Mouse (Mus musculus): ENCODE results near the gene Cdip1. TPM values are rescaled to one million over a fixed set of nuclear protein-coding genes. Genes with fewer than 3 reads are reported as not detected.

Gene Cdip1
- polyA plus RNA-seq, 1 experiment from 2014 or later = 113 TPM

DNA sequence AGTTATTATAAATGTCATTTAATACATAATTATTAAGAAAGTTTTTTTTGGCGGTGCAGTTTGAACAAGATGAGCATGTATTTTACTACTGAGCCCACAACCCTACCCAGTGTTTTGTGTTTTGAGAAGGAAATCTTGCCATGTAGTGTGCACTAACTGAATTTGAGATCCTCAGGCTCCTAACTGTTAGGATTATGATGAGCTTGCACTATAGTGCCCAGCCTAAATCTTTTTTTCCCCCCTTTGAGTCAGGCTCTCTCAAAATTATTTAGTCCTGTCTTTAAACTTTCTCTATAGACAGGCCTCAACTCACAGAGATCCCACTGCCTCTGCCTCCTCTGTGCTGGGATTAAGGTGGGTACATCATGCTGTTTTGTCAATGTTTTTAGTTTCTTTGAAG lies 62.6 kb downstream of the Cdip1 start:
- Histone ChIP-seq H3K27me3 (ENCODE audit: control insufficient read depth, insufficient read depth, low read length) (no peaks in the 10 kb centered on the region; the same call in 1 of the 2 replicates), H3K4me2 (peak overlapping the region; percentile 95), H3K27ac (ENCODE audit: low read depth, low read length) (no peak overlapping the region), H3K4me3 (ENCODE audit: low read depth, low read length) (peak overlapping the region; percentile 12; the same call in 1 of the 2 replicates), H3K9me3 (replicated peaks; ENCODE audit: control insufficient read depth, low read length) (no peaks in the 10 kb centered on the region), H3K36me3 (ENCODE audit: control insufficient read depth, insufficient read depth, low read length) (no peaks in the 10 kb centered on the region), H3K4me1 (ENCODE audit: control insufficient read depth, insufficient read depth, low read length) (peaks cover 7% of the 10 kb centered on the region; the same call in 1 of the 2 replicates), H3K9ac (ENCODE audit: low read depth, low read length) (no peak overlapping the region)
- no peak for ATAC-seq (replicated peaks; ENCODE audit: insufficient number of reproducible peaks, low FRiP score, low TSS enrichment)
- 88% methylated on average over 1 of the region's 1 CpGs for WGBS (ENCODE audit: insufficient replicate concordance)

DNA sequence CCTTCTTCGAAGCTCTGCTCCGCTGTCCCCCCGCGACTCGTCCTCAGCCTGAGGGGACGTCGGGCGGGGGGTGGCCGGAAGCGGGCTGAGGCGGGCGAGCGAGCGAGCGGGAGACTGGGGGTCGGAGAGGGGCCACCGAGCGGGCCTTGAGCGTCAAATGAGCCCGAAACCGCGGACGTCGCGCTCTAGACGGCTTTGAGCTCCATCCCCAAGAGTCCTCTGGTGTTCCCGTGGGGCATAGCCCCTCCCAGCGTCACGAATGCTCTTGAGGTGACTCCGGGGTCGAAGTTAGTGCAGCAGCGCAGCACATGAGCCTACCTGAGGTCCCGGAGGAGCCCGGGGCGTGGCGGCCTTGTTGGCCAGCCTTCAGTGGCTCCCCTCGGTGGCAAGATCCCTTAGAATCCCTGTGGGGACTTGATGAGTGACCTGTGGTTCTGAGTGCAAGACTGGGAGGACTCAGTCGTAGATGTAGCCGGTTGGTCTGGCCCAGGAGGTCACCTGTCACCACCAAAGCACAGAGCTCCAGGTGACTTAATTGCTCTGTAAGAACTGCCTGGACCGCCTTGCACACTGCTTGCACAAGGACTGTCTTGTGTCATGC lies 63.5 kb downstream of the Cdip1 start:
- under 1% methylated on average over 40 of the region's 40 CpGs for WGBS (ENCODE audit: insufficient replicate concordance)
- H3K9ac ChIP-seq (ENCODE audit: low read depth, low read length) = peak overlapping the region; percentile 91
- H3K4me1 ChIP-seq (ENCODE audit: control insufficient read depth, insufficient read depth, low read length) = peaks cover 7% of the 10 kb centered on the region; the same call in 1 of the 2 replicates
- H3K27me3 ChIP-seq (ENCODE audit: control insufficient read depth, insufficient read depth, low read length) = no peaks in the 10 kb centered on the region; the same call in 1 of the 2 replicates
- peak overlapping the region; percentile 95 for H3K4me2 ChIP-seq
- H3K4me3 ChIP-seq (ENCODE audit: low read depth, low read length) = peak overlapping the region; percentile 73
- no peaks in the 10 kb centered on the region for H3K9me3 ChIP-seq (replicated peaks; ENCODE audit: control insufficient read depth, low read length)
- H3K36me3 ChIP-seq (ENCODE audit: control insufficient read depth, insufficient read depth, low read length) = no peaks in the 10 kb centered on the region
- ATAC-seq (replicated peaks; ENCODE audit: insufficient number of reproducible peaks, low FRiP score, low TSS enrichment) = peak; percentile 73
- peak overlapping the region; percentile 84 for H3K27ac ChIP-seq (ENCODE audit: low read depth, low read length)

DNA sequence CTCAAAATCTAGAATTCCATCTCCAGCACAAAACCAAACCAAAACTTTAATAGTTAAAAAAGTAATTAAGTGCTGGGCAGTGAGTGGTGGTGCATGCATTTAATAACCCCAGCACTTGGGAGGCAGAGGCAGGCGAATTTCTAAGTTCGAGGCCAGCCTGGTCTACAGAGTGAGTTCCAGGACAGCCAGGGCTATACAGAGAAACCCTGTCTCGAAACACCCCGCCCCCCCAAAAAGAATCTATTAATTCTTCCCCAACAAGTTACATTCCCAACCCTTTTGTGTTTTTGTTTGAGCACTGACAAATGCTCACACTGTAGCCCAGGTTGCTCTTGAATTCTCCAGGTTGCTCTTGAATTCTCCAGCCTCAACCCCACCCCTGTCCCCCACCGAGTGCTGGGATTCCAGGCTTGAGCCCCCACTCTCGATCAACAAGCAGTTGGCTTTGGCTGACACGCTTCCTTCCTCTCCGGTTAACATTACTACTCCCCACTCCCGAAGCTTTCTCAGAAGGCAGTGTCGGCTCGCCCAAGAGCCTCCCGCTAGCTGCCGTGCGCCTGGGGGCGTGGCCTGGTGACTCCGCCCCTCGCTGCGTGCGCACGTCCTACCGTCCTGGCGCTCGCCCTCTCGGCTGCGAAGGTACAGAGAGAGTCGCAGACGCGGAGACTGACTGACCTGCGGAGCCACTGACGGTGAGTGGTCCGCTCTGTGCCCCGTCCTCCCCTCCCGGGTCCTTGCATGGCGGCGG lies 64.1 kb downstream of the Cdip1 start, which contains the start of gene Hmox2:
Hmox2 (plus strand) TSS at position 582 of the 748 bp plus-strand sequence.
- H3K27ac ChIP-seq (ENCODE audit: low read depth, low read length) = peak within 1 kb of the TSS; percentile 84
- H3K27me3 ChIP-seq (ENCODE audit: control insufficient read depth, insufficient read depth, low read length) = no peaks in the 10 kb centered on the region; the same call in 1 of the 2 replicates
- no peaks in the 10 kb centered on the region for H3K9me3 ChIP-seq (replicated peaks; ENCODE audit: control insufficient read depth, low read length)
- H3K4me3 ChIP-seq (ENCODE audit: low read depth, low read length) = peak within 1 kb of the TSS; percentile 73
- peaks cover 7% of the 10 kb centered on the region; the same call in 1 of the 2 replicates for H3K4me1 ChIP-seq (ENCODE audit: control insufficient read depth, insufficient read depth, low read length)
- no peaks in the 10 kb centered on the region for H3K36me3 ChIP-seq (ENCODE audit: control insufficient read depth, insufficient read depth, low read length)
- peak; percentile 95 for ATAC-seq (replicated peaks; ENCODE audit: insufficient number of reproducible peaks, low FRiP score, low TSS enrichment)
- peak within 1 kb of the TSS; percentile 91 for H3K9ac ChIP-seq (ENCODE audit: low read depth, low read length)
- WGBS (ENCODE audit: insufficient replicate concordance) = 6% methylated on average over 35 of the region's 35 CpGs
- H3K4me2 ChIP-seq = peak within 1 kb of the TSS; percentile 95

DNA sequence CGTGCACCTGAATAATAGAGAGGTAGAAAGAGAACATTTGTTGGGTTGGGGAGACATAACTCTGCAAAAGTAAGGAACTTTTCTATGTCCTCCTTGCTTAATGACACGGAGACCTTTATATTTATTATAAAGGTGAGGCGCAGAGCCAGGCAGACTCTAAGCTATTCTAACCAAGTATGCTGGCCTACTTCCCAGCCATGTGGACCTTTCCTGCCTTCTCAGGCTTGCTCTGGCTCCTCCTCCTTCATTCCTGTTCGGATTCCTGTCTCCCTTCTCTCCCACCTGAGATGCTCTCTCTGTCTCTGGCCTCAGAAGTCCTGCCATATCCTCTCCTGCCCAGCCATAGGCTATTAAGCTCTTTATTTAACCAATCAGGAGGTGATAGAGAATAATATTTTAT lies 64.8 kb downstream of the Cdip1 start:
- WGBS (ENCODE audit: insufficient replicate concordance) = 68% methylated on average over 4 of the region's 4 CpGs
- no peak overlapping the region for H3K4me2 ChIP-seq
- ATAC-seq (replicated peaks; ENCODE audit: insufficient number of reproducible peaks, low FRiP score, low TSS enrichment) = no peak

DNA sequence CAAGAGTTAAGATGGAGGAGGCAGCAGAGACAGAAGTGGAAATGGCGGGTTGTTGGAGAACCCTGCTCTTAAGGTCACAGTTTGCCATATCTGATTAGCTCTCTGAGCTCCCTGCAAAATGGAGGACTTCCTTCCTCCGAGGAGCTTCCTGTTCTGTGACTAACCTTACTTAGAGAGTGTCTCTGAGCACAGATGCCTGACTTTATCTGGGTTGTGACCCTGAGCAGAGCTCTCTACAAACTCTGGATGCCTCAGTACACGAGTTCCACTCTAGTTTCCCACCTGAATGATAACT lies 67.2 kb downstream of the Cdip1 start:
- no peaks in the 10 kb centered on the region; the same call in 1 of the 2 replicates for H3K27me3 ChIP-seq (ENCODE audit: control insufficient read depth, insufficient read depth, low read length)
- H3K4me3 ChIP-seq (ENCODE audit: low read depth, low read length) = no peak overlapping the region
- no peaks in the 10 kb centered on the region for H3K36me3 ChIP-seq (ENCODE audit: control insufficient read depth, insufficient read depth, low read length)
- 51% methylated on average over 3 of the region's 3 CpGs for WGBS (ENCODE audit: insufficient replicate concordance)
- H3K9ac ChIP-seq (ENCODE audit: low read depth, low read length) = no peak overlapping the region
- peaks cover 4% of the 10 kb centered on the region; the same call in 1 of the 2 replicates for H3K4me1 ChIP-seq (ENCODE audit: control insufficient read depth, insufficient read depth, low read length)
- no peaks in the 10 kb centered on the region for H3K9me3 ChIP-seq (replicated peaks; ENCODE audit: control insufficient read depth, low read length)
- H3K4me2 ChIP-seq = no peak overlapping the region
- ATAC-seq (replicated peaks; ENCODE audit: insufficient number of reproducible peaks, low FRiP score, low TSS enrichment) = no peak
- H3K27ac ChIP-seq (ENCODE audit: low read depth, low read length) = no peak overlapping the region

More for the DNA sequence above, 64.8 kb downstream of the Cdip1 start:
- Histone ChIP-seq H3K9me3 (replicated peaks; ENCODE audit: control insufficient read depth, low read length) (no peaks in the 10 kb centered on the region), H3K9ac (ENCODE audit: low read depth, low read length) (no peak overlapping the region), H3K27ac (ENCODE audit: low read depth, low read length) (no peak overlapping the region), H3K4me1 (ENCODE audit: control insufficient read depth, insufficient read depth, low read length) (peaks cover 7% of the 10 kb centered on the region; the same call in 1 of the 2 replicates), H3K36me3 (ENCODE audit: control insufficient read depth, insufficient read depth, low read length) (no peaks in the 10 kb centered on the region), H3K27me3 (ENCODE audit: control insufficient read depth, insufficient read depth, low read length) (no peaks in the 10 kb centered on the region; the same call in 1 of the 2 replicates), H3K4me3 (ENCODE audit: low read depth, low read length) (no peak overlapping the region)

DNA sequence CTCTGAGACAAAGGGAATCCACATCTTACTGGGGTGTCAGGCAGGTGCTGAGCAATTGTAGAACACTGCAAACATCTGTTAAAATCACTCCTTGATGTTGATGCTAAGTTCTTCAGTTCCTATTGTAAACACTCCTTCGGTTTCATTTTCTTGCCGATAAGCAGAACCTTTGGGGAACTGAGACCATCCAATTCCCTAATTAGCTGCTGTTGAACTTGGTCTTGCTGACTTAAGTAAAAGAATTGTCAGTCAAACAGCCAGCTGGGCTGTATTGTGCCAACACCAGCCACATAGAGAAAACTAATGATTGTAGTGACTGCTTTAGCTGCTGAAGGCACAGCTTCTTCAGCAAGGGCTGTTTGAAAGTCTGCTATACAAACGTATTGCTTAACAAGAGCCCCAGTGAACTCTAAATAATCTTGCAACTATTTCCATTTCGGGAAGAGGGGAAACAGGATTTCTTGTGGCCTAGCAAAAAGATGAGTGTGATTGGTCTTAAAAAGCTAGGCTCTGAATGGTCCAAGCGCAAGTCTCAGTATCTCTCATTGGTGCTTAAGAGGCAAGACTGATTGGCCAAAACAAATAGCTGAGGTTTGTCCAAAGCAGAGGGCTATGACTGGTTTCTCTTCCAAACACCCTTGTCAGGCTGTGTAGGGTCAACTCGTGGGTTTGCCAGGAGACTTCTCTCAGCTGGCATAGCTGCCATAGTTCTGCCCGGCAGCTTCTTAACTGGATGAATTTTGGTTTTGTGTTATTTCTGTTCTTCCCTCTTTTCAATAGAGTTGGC lies 67.8 kb downstream of the Cdip1 start:
- Histone ChIP-seq H3K4me1 (ENCODE audit: control insufficient read depth, insufficient read depth, low read length) (no peaks in the 10 kb centered on the region), H3K36me3 (ENCODE audit: control insufficient read depth, insufficient read depth, low read length) (no peaks in the 10 kb centered on the region), H3K9ac (ENCODE audit: low read depth, low read length) (no peak overlapping the region), H3K9me3 (replicated peaks; ENCODE audit: control insufficient read depth, low read length) (no peaks in the 10 kb centered on the region), H3K27me3 (ENCODE audit: control insufficient read depth, insufficient read depth, low read length) (no peaks in the 10 kb centered on the region; the same call in 1 of the 2 replicates), H3K4me3 (ENCODE audit: low read depth, low read length) (no peak overlapping the region), H3K27ac (ENCODE audit: low read depth, low read length) (no peak overlapping the region), H3K4me2 (no peak overlapping the region)
- 73% methylated on average over 7 of the region's 7 CpGs for WGBS (ENCODE audit: insufficient replicate concordance)
- no peak for ATAC-seq (replicated peaks; ENCODE audit: insufficient number of reproducible peaks, low FRiP score, low TSS enrichment)

DNA sequence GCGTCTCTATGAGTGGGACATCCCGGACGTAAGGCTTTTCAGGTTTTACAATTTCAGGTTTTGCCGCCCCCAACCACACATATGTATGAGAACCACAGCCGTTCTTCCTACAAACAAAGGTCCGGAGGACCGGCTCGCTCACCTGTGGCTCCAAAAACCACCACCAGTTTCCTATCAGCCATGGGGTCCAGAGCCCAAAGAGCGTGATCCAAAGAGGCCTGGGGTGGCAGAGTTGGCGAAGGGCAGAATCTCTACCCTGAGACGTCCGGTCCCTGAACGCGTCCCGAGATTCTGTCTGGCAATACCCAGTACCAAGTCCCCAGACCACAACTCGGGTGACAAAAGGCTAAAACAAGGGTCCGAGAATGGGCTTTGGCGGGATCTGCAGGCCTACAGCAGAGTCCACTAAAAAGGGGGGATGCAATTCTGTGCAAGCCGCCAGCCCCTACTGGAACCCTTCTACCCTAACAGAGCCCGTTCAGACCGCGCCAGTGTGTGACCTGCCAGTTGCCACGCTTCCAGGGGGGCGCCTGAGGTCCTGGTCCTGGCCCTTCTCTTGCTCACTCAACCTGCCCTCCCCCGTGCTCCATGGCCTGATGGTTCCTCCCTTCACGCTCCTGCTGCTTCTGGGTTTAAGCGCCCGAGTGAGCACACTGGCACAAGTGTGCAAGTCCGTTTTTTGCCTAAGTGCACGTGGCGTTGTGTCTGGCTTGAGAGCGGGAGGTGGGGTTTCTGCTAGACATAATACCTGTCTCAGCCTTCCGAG lies 71.2 kb downstream of the Cdip1 start, which contains the start of gene Nmral1:
Nmral1 (minus strand) TSS at position 604 of the 766 bp plus-strand sequence.
- 13% methylated on average over 33 of the region's 33 CpGs for WGBS (ENCODE audit: insufficient replicate concordance)
- peak; percentile 80 for ATAC-seq (replicated peaks; ENCODE audit: insufficient number of reproducible peaks, low FRiP score, low TSS enrichment)
- Histone ChIP-seq H3K27ac (ENCODE audit: low read depth, low read length) (peak within 1 kb of the TSS; percentile 66; the same call in 1 of the 2 replicates), H3K4me3 (ENCODE audit: low read depth, low read length) (peak within 1 kb of the TSS; percentile 72), H3K27me3 (ENCODE audit: control insufficient read depth, insufficient read depth, low read length) (no peaks in the 10 kb centered on the region), H3K4me2 (peak within 1 kb of the TSS; percentile 78), H3K4me1 (ENCODE audit: control insufficient read depth, insufficient read depth, low read length) (no peaks in the 10 kb centered on the region), H3K9me3 (replicated peaks; ENCODE audit: control insufficient read depth, low read length) (no peaks in the 10 kb centered on the region), H3K36me3 (ENCODE audit: control insufficient read depth, insufficient read depth, low read length) (peaks cover 8% of the 10 kb centered on the region), H3K9ac (ENCODE audit: low read depth, low read length) (peak within 1 kb of the TSS; percentile 89)

DNA sequence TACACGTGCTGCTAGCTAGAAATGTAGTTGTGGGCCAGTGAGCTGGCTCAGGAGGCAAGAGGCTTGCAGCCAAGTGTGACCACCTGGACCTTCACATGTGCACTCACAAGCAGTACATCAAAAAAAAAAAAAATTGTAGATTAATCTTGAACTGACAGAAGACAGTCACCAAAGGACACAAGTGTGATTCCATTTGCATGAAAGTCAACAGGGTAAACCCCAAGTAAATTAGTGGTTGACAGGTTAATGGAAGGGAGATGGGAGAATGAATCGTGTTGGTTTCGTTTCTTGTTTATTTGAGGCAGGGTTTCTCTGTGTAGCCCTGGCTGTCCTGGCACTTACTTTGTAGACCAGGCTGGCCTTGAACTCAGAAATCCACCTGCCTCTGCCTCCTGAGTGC lies 72.2 kb downstream of the Cdip1 start:
- Histone ChIP-seq H3K36me3 (ENCODE audit: control insufficient read depth, insufficient read depth, low read length) (peaks cover 16% of the 10 kb centered on the region), H3K27ac (ENCODE audit: low read depth, low read length) (no peak overlapping the region), H3K4me3 (ENCODE audit: low read depth, low read length) (peak overlapping the region; percentile 72), H3K4me2 (peak overlapping the region; percentile 78), H3K9me3 (replicated peaks; ENCODE audit: control insufficient read depth, low read length) (no peaks in the 10 kb centered on the region), H3K9ac (ENCODE audit: low read depth, low read length) (peak overlapping the region; percentile 89; the same call in 1 of the 2 replicates), H3K27me3 (ENCODE audit: control insufficient read depth, insufficient read depth, low read length) (no peaks in the 10 kb centered on the region), H3K4me1 (ENCODE audit: control insufficient read depth, insufficient read depth, low read length) (no peaks in the 10 kb centered on the region)
- 81% methylated on average over 3 of the region's 3 CpGs for WGBS (ENCODE audit: insufficient replicate concordance)
- ATAC-seq (replicated peaks; ENCODE audit: insufficient number of reproducible peaks, low FRiP score, low TSS enrichment) = no peak
